Mouse (Mus musculus): Measurements from ENCODE around the gene Slco6d1.
"Not testable (repeated sequence)": the region's sequence is repeated elsewhere in the genome, so short reads cannot be mapped to it uniquely, and the experiment has no call there.

Slco6d1 gene

DNA sequence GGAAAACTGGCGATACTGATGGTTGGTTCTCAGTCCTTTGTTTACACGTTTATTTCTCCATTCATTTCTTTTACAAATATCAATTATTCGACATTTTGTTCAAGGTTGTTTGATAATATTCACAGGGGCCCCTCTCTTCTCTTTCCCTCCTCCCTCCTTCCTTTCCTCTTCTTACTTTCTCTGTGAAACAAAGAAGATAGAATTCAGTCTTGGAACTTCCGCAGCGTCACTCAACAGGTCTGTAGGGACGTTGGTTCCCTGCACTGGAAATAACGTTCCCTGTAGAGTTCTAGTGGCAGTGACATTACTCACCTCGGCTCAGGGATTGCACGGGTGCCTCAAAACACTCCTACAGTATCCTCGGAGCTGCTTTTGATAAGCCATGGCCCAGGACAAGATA is at the start of gene Slco6d1:
Gene Slco6d1 (plus strand): TSS at position 301 of the 400 bp plus-strand sequence.
- DNase-seq = no peak

DNA sequence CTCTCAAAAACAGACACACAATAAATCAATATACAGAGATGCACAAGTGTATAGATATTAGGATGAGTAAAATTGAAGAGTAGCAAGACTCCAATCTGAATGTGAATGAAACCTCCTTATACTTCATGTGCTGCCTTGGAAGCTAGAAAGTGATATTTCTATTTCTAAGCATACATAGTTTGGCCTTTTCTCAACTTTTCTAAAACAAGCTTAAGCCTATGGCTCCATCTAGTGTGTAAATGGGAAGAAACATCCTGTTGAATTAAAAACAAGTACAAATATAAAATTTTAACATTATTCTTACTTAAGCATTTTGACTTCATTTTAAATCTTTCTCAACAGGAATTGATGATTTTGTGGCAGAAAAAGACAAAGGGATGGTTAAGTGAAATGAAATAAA is 28.9 kb upstream of the Slco6d1 start:
- DNase-seq = no peak

DNA sequence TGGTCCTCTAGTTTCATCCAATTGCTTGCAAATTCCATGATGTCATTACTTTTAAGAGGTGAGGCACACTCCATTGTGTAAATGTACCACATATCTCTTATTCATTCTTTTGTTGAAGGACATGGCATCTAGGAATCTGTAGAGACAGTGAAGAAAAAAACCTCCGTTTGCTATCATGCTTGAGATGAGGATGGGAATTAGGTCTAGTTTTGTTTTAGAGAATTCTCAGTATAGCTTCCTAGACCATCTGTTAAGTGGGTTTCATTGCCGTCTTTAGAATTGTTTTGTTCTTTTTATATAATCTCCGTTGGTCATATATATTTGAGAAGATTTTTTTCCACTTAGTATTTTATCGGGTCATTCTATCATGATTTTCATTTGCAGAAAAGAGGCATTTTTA is 27.0 kb downstream of the Slco6d1 start:
- DNase-seq = no peak

DNA sequence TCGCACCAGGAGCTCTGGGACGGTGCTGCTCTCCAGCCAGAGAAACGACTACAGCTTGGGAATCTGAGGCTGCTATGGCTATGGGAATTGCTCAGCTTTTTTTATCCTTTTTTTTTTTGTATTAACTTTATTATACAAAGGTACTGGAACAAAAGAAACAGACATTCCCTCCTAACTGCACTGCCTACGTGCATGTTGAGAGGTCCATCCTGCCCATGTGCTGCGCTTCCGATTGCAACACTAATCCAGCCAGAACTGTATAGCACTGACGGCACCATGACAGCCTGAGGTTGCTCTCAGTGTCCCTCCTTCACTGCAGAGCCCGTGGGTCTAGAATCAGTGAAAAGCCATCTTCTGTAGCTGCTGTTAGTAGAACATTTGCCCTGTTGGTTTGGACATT is 38.3 kb downstream of the Slco6d1 start:
- DNase-seq = not testable (repeated sequence)

DNA sequence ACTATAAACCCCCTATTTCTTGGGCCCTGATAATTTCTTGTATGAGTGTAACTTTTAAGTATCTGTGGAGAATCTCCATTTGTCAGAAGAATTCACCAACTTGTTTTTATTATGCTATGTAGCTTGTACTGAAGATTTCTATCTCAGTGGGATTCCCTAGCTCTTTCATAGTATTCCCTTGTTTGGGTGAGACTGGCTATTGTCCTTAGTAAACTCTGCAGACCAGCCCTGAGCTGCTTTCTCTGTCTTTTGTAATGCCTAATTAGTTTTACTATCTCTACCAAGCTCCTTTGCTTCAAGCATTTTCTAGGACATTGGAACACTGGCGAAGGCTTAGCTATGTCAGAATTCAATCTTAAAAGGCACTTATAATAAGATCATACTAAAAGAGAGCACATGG is 55.5 kb downstream of the Slco6d1 start:
- not testable (repeated sequence) for DNase-seq

DNA sequence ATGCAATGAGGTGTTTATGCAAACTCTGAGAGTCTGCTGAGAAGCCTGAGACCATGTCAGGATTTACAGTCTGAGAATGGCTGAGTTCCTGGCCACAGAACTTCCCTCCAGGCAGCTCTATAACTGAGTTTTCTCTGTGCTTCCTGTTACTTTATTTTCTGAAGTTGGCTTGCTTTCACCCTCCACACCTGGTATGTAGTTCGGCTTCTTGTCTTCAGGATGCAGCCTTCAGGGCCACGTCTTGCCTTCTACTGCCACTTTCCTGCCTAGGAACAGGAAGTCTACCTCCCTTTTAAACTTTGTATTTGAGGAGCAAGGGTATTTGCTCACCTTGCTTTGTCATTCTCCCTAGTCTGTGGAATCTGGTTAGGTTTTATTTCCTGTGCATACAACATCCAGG is 58.3 kb downstream of the Slco6d1 start:
- DNase-seq = no peak

DNA sequence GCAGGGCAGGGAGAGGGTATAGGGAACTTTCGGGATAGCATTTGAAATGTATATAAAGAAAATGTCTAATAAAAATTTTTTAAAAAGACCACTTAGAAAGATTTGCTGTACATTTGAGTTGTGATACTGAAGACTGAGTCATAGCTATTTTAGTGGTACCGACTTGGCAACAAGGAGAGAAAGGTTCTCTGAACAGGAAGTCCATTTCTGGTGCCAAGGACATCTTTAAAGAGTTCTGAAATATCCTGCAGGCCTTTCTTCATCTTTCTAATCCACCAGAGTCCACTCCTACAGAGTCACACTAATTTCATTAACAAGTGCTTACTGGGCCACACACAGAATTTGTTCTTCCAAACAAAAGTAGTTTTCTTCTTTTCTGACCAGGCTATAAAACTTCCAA is 85.1 kb downstream of the Slco6d1 start:
- no peak for DNase-seq

DNA sequence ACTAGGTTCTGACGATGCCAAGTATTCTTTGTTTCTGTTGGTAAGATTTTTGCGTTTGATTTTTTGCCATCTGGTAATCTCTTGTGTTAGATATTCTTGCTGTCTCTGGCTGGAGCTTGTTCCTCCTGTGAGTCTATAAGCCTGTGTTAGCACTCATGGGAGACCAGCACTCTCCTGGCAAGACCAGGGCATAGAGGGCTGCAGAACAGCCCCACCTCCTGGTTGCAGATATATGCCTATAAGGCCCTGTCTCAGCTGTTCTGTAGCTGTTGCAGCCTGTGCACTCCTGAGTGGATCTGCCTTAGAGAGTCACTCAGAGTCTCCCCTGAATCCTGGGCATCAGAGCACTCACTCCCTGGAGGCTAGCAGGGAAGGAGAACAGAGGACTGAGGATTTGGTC is 102.1 kb downstream of the Slco6d1 start:
- DNase-seq = no peak

DNA sequence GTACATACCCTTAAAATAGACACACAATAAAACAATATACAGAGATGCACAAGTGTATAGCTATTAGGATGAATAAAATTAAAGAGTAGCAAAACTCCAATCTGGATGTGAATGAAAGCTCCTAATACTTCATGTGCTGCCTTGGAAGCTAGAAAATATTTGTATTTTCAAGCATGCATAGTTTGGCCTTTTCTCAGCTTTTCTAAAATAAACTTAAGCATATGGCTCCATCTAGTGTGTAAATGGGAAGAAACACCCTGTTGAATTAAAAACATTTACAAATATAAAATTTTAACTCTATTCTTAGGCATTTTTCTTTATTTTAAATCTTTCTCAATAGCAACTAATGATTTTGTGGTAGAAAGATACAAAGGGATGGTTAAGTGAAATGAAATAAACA is 102.6 kb downstream of the Slco6d1 start:
- no peak for DNase-seq

DNA sequence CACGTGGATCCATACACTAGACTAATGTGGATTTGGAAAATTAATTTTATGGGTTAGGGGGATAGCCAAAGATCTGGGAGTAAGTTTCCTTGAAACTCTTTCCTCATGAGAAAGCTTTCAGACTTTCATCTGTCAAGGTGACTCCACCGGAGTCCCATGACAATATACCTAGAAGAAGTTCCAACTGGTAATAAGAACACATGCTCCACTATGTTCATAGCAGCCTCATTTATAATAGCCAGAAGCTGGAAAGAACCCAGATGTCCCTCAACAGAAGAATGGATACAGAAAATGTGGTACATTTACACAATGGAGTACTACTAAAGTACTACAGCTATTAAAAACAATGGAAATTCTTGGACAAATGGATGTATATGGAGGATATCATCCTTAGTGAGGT is 107.4 kb downstream of the Slco6d1 start:
- DNase-seq = not testable (repeated sequence)

DNA sequence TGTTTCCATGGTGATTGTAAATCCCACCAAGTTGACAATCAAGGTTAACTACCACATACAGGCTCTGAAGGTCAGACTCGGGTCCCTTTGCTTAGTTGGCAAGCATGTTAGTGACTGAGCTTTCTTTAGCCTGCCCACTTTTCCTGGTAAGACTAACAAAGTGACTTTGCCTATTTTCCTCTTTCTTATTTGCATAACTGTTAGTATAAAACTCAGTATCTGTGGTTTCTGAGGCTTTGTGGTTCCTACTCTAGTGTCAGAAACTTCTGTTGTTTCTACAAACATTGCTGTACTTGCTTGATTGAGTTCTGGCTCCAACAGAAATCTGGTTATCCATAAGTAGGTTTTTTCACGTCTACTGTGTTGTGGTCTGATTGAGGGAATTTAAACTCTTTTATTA is 124.4 kb downstream of the Slco6d1 start:
- no peak for DNase-seq

DNA sequence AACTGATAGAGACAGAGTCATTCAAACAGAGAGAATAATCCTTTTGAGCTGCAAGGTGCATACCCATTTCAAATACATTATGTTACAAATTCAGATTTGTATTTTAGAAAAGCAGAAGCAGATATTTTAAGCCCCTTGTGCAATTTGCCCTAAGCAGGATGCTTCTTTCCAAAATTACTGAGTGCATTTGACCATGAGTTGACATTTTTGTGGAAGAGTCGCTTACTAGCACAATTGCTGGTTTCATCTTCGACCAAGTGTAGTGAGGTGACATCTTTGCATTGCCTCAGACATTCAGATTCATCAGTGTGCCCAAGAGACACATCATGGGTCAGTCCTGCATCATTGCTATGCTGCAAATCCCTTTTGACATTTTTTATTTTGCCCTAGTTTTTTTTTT is 133.5 kb downstream of the Slco6d1 start:
- no peak for DNase-seq

DNA sequence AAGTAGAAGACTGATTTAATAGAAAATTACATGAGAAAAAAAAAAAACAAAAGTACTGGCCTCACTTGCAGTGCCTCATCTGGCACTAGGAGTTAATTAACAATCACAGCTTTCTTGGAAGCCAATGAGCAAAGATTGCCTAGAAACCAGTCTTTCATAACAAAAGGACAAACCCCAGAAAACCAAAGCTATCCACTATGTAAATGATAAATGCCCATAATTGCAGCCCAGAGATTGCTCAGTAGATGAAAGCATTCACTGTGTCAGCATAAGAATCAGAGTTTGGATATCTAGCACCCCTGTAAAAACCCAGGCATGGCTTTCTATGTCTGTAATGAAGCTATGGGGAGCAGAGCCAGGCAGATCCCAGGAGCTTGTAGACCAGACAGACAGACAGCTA is 144.8 kb downstream of the Slco6d1 start:
- DNase-seq = no peak
